Mouse (Mus musculus) hindbrain, embryonic 15.5 days (tissue): Measurements from ENCODE around the gene Gpr84. TPM values are rescaled to one million over a fixed set of nuclear protein-coding genes. Genes with fewer than 3 reads are reported as not detected.
A peak's percentile ranks its signal among the peaks of the same experiment; 100 is the strongest.

Source experiments
- ATAC-seq: fragments of 200-750 bp; cut with Nextera tagmentation; 2 replicates; pipeline ENCODE4 v1.8.0; 2017; ENCODE audit warnings: low read depth, moderate number of reproducible peaks, moderate TSS enrichment; ENCODE audit not compliant: low FRiP score
- H3K27ac ChIP-seq: fragments of 300-500 bp; sonication (generic); replicated peaks from 2 replicates; pipeline ENCODE4 v1.5.1; 2015; ENCODE audit warnings: mild to moderate bottlenecking, inconsistent platforms
- H3K27me3 ChIP-seq: fragments of 300-500 bp; sonication (generic); 2 replicates; pipeline ENCODE4 v1.6.1; 2015; ENCODE audit warnings: control low read depth, inconsistent platforms
- H3K36me3 ChIP-seq: fragments of 300-500 bp; sonication (generic); 2 replicates; pipeline ENCODE4 v1.6.1; 2015; ENCODE audit warnings: control low read depth, inconsistent platforms
- H3K4me1 ChIP-seq: fragments of 300-500 bp; sonication (generic); replicated peaks from 2 replicates; pipeline ENCODE4 v1.6.1; 2015; ENCODE audit warnings: control low read depth, inconsistent platforms
- H3K4me2 ChIP-seq: fragments of 300-500 bp; sonication (generic); 2 replicates; pipeline ENCODE4 v1.6.1; 2015; ENCODE audit warnings: moderate library complexity, mild to moderate bottlenecking, inconsistent platforms
- H3K4me3 ChIP-seq: fragments of 300-500 bp; sonication (generic); 2 replicates; pipeline ENCODE4 v1.5.1; 2015; ENCODE audit warnings: mild to moderate bottlenecking, inconsistent platforms
- H3K9ac ChIP-seq: fragments of 300-500 bp; sonication (generic); 2 replicates; pipeline ENCODE4 v1.6.1; 2015; ENCODE audit warnings: inconsistent platforms
- H3K9me3 ChIP-seq: fragments of 300-500 bp; sonication (generic); 2 replicates; pipeline ENCODE4 v1.6.1; 2016; ENCODE audit warnings: control low read depth, inconsistent platforms
- WGBS: fragments of 180-500 bp; shearing (Covaris S2); methylation state at CpG from one replicate; pipeline ENCODE4 v1.1.7; 2015; 5-methylcytosine and 5-hydroxymethylcytosine counted together
- polyA plus RNA-seq: library from polyadenylated mRNA; unstranded; fragments of >200 nt; fragmentation: Nextera tagmentation; extraction: Ambion mirVana; gene quantifications from 2 replicates; pipeline ENCODE4 v1.2.1, GENCODE M21; 2015

The Gpr84 gene
- polyA plus RNA-seq, 1 experiment from 2014 or later: 0.44 TPM

DNA sequence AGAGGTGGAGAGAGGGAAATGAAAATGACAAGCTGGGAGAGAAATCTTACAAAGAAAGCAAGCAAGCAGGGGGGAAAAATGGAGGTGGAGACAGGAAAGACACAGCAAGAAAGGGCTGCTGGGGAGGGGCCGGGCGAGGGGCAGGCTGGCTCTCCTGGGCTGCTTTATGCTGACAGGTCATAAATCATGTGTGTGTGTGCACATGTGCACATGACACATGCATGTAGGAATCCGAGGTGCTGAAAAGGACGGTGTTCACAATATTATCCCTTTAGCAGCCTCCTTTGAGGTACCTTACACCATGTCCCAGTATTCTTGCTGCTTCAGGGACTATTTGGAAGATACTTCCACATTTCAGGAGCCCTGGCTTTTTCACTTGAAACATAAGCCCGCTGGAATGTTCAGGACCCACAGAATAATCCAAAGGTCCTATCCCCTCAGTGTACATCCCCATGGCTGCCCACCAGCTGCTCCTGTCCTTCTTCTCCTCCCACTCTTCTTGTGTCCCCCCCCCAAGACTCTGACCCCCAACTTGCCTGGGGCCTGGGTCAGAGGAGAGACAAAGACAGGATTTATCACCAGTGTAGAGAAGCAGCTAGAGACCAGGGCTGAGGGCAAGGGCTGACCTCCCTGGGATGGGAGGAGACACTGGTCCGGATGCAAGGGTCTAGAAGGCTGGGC is 7.9 kb downstream of the Gpr84 start:
- no peaks in the 10 kb centered on the region for H3K36me3 ChIP-seq
- H3K4me1 ChIP-seq: peaks cover 89% of the 10 kb centered on the region
- H3K4me2 ChIP-seq: no peak overlapping the region
- no peak for ATAC-seq
- peak overlapping the region; percentile 97 for H3K27ac ChIP-seq
- no peak overlapping the region for H3K4me3 ChIP-seq
- WGBS: 19% methylated on average over 6 of the region's 6 CpGs
- H3K27me3 ChIP-seq: no peaks in the 10 kb centered on the region
- H3K9ac ChIP-seq: no peak overlapping the region
- H3K9me3 ChIP-seq: no peaks in the 10 kb centered on the region

DNA sequence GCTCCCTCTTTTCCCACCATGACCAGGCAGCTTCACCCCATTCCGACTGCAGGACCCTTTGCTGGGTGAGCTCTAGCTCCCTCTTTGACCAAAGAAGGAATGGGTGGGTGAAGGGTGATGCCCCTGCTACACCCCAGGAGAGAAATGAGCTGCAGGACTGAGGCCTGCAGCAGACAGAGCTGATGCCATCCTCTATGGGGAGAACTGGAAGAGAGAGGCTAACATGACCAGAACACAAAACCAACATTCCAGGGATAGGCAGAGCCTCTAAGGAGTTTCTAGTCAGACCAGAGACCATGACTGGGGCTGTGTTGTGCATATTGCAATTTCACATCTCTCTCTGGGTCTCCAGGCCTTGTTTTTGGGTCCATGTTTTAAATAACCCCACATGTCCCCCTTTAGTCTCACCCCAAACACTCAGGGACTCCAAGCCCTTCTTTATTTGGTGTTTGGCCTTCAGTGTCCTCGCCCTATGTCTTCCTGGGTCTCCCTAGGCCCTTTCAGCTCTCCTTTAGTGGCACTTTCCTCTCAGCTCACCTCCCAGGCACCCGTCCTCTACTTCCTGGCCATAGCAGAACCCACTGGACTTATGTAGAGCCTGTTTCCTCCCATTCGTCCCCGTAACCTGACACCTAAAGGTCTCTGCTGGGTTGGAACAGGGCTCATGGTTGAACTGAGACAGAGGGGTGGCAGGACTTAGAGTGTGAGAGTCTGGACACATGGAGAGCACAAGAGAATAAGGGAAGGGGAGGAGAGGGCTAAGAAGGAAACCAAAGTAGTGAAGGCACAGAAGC is 8.7 kb downstream of the Gpr84 start:
- Histone ChIP-seq H3K4me3 (no peak overlapping the region), H3K9me3 (no peaks in the 10 kb centered on the region), H3K4me2 (no peak overlapping the region), H3K27me3 (no peaks in the 10 kb centered on the region), H3K9ac (0 out of 2 replicates have a peak overlapping the region, but pooled peaks have one; percentile 5), H3K27ac (peak overlapping the region; percentile 97), H3K36me3 (no peaks in the 10 kb centered on the region), H3K4me1 (peaks cover 91% of the 10 kb centered on the region)
- no peak for ATAC-seq
- 39% methylated on average over 4 of the region's 5 CpGs for WGBS

- H3K4me1 ChIP-seq: peaks cover 91% of the 10 kb centered on the region
- 21% methylated on average over 2 of the region's 2 CpGs for WGBS
- H3K9ac ChIP-seq: peak overlapping the region; percentile 48
- peak overlapping the region; percentile 53; the same call in 1 of the 2 replicates for H3K4me2 ChIP-seq
- H3K9me3 ChIP-seq: no peaks in the 10 kb centered on the region
- no peak for ATAC-seq
- peak overlapping the region; percentile 97 for H3K27ac ChIP-seq
- no peaks in the 10 kb centered on the region for H3K36me3 ChIP-seq
- H3K27me3 ChIP-seq: no peaks in the 10 kb centered on the region
- no peak overlapping the region for H3K4me3 ChIP-seq
These were observed 9.4 kb downstream of the Gpr84 start for GRCm38 (mm10) chr15:103301046-103301445.

DNA sequence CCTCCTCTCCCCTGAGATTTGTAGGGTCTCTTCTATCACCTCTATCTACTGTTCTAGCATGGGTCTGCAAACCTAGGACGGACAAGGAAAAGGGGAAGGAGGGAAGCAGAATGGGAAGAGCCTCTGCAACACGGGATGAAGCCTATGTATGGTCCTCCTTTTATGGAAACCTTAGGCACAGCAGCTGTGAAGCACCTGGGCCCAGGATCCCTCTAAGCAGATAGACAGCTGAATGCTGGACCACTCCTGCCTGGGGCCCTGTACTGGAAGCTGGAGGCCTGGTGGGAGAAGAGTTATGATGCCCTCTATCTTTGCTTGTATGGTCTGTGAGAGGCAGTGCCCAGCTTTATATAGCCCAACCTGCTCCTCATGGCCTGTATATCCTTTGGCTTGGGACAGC is 9.9 kb downstream of the Gpr84 start:
- no peak overlapping the region for H3K4me3 ChIP-seq
- no peaks in the 10 kb centered on the region for H3K27me3 ChIP-seq
- H3K36me3 ChIP-seq: no peaks in the 10 kb centered on the region
- no peaks in the 10 kb centered on the region for H3K9me3 ChIP-seq
- 0% methylated on average over 2 of the region's 2 CpGs for WGBS
- H3K9ac ChIP-seq: peak overlapping the region; percentile 48
- no peak for ATAC-seq
- H3K4me2 ChIP-seq: peak overlapping the region; percentile 53
- H3K27ac ChIP-seq: peak overlapping the region; percentile 97
- H3K4me1 ChIP-seq: peaks cover 90% of the 10 kb centered on the region

GRCm38 (mm10) chr15:103300067-103300471 is 10.3 kb downstream of the Gpr84 start:
- ATAC-seq: peak; percentile 72
- H3K9me3 ChIP-seq: no peaks in the 10 kb centered on the region
- H3K27ac ChIP-seq: peak overlapping the region; percentile 97
- peak overlapping the region; percentile 48 for H3K9ac ChIP-seq
- WGBS: 3% methylated on average over 18 of the region's 18 CpGs
- H3K4me2 ChIP-seq: peak overlapping the region; percentile 53
- peak overlapping the region; percentile 21 for H3K4me3 ChIP-seq
- H3K36me3 ChIP-seq: no peaks in the 10 kb centered on the region
- peaks cover 90% of the 10 kb centered on the region for H3K4me1 ChIP-seq
- no peaks in the 10 kb centered on the region for H3K27me3 ChIP-seq

DNA sequence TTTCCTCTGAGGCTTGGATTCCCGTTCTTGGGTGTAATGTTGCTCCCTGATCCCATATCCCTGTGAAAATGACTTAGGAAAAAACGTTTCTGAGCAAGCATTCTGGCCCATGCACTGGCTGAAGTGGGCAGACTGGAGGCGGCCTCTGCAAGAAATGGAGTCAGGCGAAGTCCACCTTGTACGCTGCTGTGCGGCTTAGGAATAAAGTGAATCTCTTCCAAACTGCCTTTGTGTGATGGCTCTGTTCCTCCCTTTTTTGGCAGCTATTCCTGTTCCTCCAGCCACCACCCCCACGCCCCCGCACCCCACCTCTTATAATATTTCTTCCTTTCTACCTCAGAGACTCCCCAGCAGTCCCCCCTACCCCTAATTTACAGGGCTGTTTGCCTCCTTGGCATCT is 10.8 kb downstream of the Gpr84 start:
- Histone ChIP-seq H3K9ac (peak overlapping the region; percentile 48), H3K36me3 (no peaks in the 10 kb centered on the region), H3K9me3 (no peaks in the 10 kb centered on the region), H3K4me2 (peak overlapping the region; percentile 53), H3K27me3 (no peaks in the 10 kb centered on the region), H3K27ac (peak overlapping the region; percentile 97), H3K4me3 (peak overlapping the region; percentile 21), H3K4me1 (peaks cover 88% of the 10 kb centered on the region)
- ATAC-seq: peak; percentile 7; the same call in 1 of the 2 replicates
- 14% methylated on average over 8 of the region's 8 CpGs for WGBS

- Histone ChIP-seq H3K9me3 (no peaks in the 10 kb centered on the region), H3K9ac (peak overlapping the region; percentile 48; the same call in 1 of the 2 replicates), H3K4me1 (peaks cover 82% of the 10 kb centered on the region), H3K4me3 (no peak overlapping the region), H3K4me2 (0 out of 2 replicates have a peak overlapping the region, but pooled peaks have one; percentile 53), H3K27ac (peak overlapping the region; percentile 97), H3K36me3 (no peaks in the 10 kb centered on the region), H3K27me3 (no peaks in the 10 kb centered on the region)
- ATAC-seq: no peak
- WGBS: 61% methylated on average over 5 of the region's 5 CpGs
These were observed 11.4 kb downstream of the Gpr84 start for GRCm38 (mm10) chr15:103298861-103299616.

GRCm38 (mm10) chr15:103298026-103298425 is 12.4 kb downstream of the Gpr84 start:
- Histone ChIP-seq H3K4me3 (no peak overlapping the region), H3K36me3 (peaks cover 8% of the 10 kb centered on the region), H3K4me1 (peaks cover 72% of the 10 kb centered on the region), H3K4me2 (no peak overlapping the region), H3K27ac (peak overlapping the region; percentile 97), H3K9me3 (no peaks in the 10 kb centered on the region), H3K27me3 (no peaks in the 10 kb centered on the region), H3K9ac (0 out of 2 replicates have a peak overlapping the region, but pooled peaks have one; percentile 4)
- WGBS: 35% methylated on average over 3 of the region's 3 CpGs
- no peak for ATAC-seq

- Histone ChIP-seq H3K27me3 (no peaks in the 10 kb centered on the region), H3K4me2 (no peak overlapping the region), H3K9me3 (no peaks in the 10 kb centered on the region), H3K4me3 (no peak overlapping the region), H3K27ac (peak overlapping the region; percentile 97), H3K36me3 (peaks cover 12% of the 10 kb centered on the region), H3K4me1 (peaks cover 65% of the 10 kb centered on the region), H3K9ac (0 out of 2 replicates have a peak overlapping the region, but pooled peaks have one; percentile 1)
- ATAC-seq: 0 out of 2 replicates have a peak, but pooled peaks have one; percentile 9
- WGBS: 23% methylated on average over 6 of the region's 6 CpGs
These were observed 13.1 kb downstream of the Gpr84 start for GRCm38 (mm10) chr15:103297313-103297712.

DNA sequence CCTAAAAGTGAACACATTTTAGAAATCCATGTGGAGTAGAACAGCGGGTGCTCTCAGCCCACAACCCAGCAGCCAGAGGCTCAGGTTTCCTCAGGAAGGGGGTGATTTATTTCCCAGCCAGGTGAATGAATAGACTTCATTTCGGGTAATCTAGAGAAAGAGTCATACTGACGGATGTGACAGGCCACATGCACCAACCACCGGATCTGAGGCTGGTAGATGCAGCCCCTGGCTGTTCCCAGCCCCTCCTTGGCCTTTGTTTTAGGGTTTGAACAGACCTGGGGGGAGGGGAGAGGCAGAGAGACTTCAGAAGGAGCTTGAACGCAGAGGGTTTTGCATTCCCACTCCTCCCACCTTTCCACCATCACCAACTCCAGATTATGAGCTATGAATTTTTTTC is 14.6 kb downstream of the Gpr84 start:
- H3K4me2 ChIP-seq: no peak overlapping the region
- H3K27ac ChIP-seq: peak overlapping the region; percentile 97
- peaks cover 18% of the 10 kb centered on the region for H3K36me3 ChIP-seq
- H3K9me3 ChIP-seq: no peaks in the 10 kb centered on the region
- no peak for ATAC-seq
- peaks cover 53% of the 10 kb centered on the region for H3K4me1 ChIP-seq
- H3K4me3 ChIP-seq: no peak overlapping the region
- 14% methylated on average over 5 of the region's 5 CpGs for WGBS
- no peaks in the 10 kb centered on the region for H3K27me3 ChIP-seq
- H3K9ac ChIP-seq: no peak overlapping the region

GRCm38 (mm10) chr15:103294649-103295048 is 15.8 kb downstream of the Gpr84 start:
- no peak for ATAC-seq
- no peaks in the 10 kb centered on the region for H3K27me3 ChIP-seq
- H3K9ac ChIP-seq: no peak overlapping the region
- no peak overlapping the region for H3K27ac ChIP-seq
- WGBS: 86% methylated on average over 2 of the region's 2 CpGs
- H3K4me2 ChIP-seq: no peak overlapping the region
- H3K4me1 ChIP-seq: peaks cover 50% of the 10 kb centered on the region
- peaks cover 18% of the 10 kb centered on the region for H3K36me3 ChIP-seq
- no peak overlapping the region for H3K4me3 ChIP-seq
- H3K9me3 ChIP-seq: no peaks in the 10 kb centered on the region
